Mouse (Mus musculus) right cerebral cortex, postnatal 10 days (tissue): Measurements from ENCODE around the gene Gpc6.
A peak's percentile ranks its signal among the peaks of the same experiment; 100 is the strongest.

Experiments used
- DNase-seq, 2 experiments: peaks; one replicate each; pipeline ENCODE4 v3.0.0; 2021; ENCODE audit warnings: low spot score in 2 of 2

Gene Gpc6

DNA sequence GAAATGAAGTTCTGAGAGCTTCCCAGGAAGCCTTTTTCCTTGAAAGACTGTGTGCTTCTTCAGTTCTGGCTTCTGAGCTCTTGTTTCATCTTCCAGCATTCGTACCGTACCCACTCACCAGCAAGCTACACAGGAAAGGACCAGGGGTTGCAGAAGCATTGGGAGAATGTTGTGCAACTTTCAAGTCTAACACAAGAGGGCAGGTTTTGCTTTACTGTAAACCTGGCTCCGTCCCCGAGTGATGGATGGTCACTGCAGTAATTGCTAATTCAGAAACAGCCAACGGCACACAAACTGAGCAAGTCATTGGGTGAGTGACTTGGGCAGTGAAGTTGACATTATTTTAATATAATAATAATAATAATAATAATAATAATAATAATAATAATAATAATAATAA is 1080.6 kb downstream of the Gpc6 start:
- peak; percentile 77 to 78 for DNase-seq

DNA sequence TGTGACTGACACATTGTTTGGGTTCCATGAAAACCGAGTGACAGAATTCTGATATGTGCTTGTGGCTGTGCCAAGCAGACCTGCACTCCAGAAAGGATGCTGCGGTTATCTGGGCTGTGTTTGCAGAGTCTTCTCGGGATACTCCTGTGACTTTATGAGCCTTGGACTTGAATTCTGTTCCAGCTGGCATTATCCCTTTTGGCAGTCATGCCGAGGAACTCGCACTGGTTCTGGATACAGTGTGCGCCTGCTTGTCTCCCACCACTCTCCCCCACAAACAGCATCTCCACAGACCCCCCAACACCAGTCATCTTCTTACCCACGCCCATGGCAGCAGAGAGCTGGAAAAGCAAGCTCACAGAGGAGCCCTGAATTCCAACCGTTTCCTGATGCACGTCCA is 1084.4 kb downstream of the Gpc6 start:
- no peak for DNase-seq

DNA sequence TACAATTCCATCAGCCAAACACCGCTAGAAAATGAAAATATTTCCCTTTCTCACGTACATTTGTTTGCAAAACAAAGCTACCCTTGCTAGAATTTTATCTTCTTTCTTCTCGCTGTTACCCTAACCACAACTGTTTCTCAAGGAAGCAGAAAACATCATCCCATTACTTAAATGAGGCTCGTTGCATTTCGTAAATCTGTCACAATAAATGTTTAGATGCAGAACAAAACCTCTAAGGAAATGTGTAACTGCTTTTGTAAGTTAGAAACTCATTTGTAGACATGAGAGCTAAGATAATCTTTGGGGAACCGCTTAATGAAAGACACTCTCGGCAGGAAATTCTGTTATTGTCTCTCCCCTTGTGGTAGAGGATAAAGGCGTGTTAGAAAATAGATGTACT is 1088.1 kb downstream of the Gpc6 start:
- no peak for DNase-seq

DNA sequence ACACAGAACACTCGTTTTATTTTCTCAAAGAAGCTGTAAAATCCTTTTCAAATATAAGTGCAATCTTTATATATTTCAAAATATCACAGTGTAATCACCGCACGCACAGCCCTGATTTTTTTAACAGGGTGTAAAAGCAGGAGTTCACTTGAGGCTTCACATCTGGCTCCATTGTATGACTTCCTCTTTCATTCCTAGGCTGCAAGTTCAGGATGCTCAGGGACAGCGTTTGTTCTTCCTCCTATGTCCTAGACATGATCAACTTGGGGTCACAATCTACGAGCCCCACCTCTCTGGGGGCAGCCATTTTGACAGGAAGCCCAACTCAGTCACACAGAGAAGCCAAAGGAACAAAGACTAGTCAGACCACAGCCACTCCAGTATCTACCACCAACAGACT is 1094.2 kb downstream of the Gpc6 start:
- DNase-seq = no peak

DNA sequence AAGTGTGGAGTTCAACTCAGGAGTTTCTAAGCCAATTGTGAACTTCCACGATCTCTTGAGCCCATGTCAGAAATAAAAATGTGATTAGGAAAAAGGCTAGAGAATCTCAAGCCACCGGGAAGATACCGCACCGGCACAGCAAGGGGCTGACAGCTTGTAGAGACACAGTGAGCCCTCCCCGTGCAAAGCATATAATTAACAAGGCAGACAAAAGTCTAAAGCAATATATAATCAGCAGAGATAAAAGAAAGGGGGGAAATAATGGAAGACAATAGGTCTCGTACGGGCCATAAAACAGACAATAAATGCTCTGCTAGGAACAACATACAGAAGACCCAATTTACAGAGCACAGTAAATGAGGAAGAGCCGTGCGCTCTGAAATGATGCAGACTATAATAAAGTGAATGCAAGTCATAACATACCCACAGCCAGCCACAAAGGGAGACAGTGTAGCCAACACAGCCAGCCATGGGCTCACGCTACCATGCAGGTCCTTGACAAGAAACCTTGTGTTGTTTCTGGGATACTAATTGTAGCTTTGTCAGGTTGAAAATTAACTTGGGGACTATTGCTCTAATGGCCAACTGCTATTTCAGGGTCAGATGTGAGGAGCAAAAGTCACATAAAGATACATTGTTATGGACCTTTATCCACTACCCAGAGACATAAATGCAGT is 1096.9 kb downstream of the Gpc6 start:
- DNase-seq = no peak
